Mouse (Mus musculus) megakaryocyte progenitor cell, adult 5-6 weeks (primary cell): ENCODE results near the gene Sort1. TPM values are rescaled to one million over a fixed set of nuclear protein-coding genes. Genes with fewer than 3 reads are reported as not detected.

Source experiments
- ATAC-seq: replicated peaks from 2 replicates; pipeline ENCODE4 v1.8.0; 2016; ENCODE audit warnings: mild to moderate bottlenecking, moderate TSS enrichment, inconsistent platforms; ENCODE audit not compliant: poor library complexity
- total RNA-seq, 2 experiments: library from RNA; stranded (forward) in 1 of 2; stranded (reverse) in 1 of 2; fragments of 157-497, 149-512 nt in 1 of 2; fragments of 200-1000 nt in 1 of 2; gene quantifications; 2 replicates each; pipeline versions ENCODE4 v1.2.3 to v1.2.4; 2015 to 2017

The Sort1 gene
- total RNA-seq, 2 experiments from 2014 or later = 51.2 to 53.8 TPM

- peak; percentile 40; the same call in 1 of the 2 replicates for ATAC-seq
These were observed 10.5 kb downstream of the Sort1 start for GRCm38 (mm10) chr3:108294398-108294797.

GRCm38 (mm10) chr3:108295379-108296219 lies 11.7 kb downstream of the Sort1 start:
- ATAC-seq = peak; percentile 40

GRCm38 (mm10) chr3:108296220-108297049 lies 12.6 kb downstream of the Sort1 start:
- peak; percentile 81 for ATAC-seq

GRCm38 (mm10) chr3:108297050-108297419 lies 13.2 kb downstream of the Sort1 start:
- no peak for ATAC-seq

GRCm38 (mm10) chr3:108297603-108298553 lies 14.0 kb downstream of the Sort1 start:
- ATAC-seq = no peak

GRCm38 (mm10) chr3:108300455-108301030 lies 16.7 kb downstream of the Sort1 start:
- ATAC-seq = no peak

GRCm38 (mm10) chr3:108303683-108304082 lies 19.8 kb downstream of the Sort1 start:
- ATAC-seq = no peak

GRCm38 (mm10) chr3:108304747-108305146 lies 20.9 kb downstream of the Sort1 start:
- ATAC-seq = no peak; the same call in 1 of the 2 replicates

- peak; percentile 55 for ATAC-seq
These were observed 22.5 kb downstream of the Sort1 start for GRCm38 (mm10) chr3:108306387-108306786.

GRCm38 (mm10) chr3:108307485-108307884 lies 23.6 kb downstream of the Sort1 start:
- ATAC-seq = no peak

GRCm38 (mm10) chr3:108310921-108311341 lies 27.0 kb downstream of the Sort1 start:
- no peak for ATAC-seq

- ATAC-seq = no peak
These were observed 27.8 kb downstream of the Sort1 start for GRCm38 (mm10) chr3:108311688-108312087.

- ATAC-seq = no peak
These were observed 28.5 kb downstream of the Sort1 start for GRCm38 (mm10) chr3:108312414-108312813.

- ATAC-seq = no peak
These were observed 29.3 kb downstream of the Sort1 start for GRCm38 (mm10) chr3:108313138-108313537.

GRCm38 (mm10) chr3:108314038-108314675 lies 30.3 kb downstream of the Sort1 start:
- peak; percentile 71 for ATAC-seq

GRCm38 (mm10) chr3:108318517-108318916 lies 34.6 kb downstream of the Sort1 start:
- ATAC-seq = no peak

GRCm38 (mm10) chr3:108321671-108322070 lies 37.8 kb downstream of the Sort1 start:
- ATAC-seq = peak; percentile 30; the same call in 1 of the 2 replicates

- no peak for ATAC-seq
These were observed 38.3 kb downstream of the Sort1 start for GRCm38 (mm10) chr3:108322136-108322535.

- peak; percentile 95 for ATAC-seq
These were observed 39.1 kb downstream of the Sort1 start for GRCm38 (mm10) chr3:108322962-108323361.

- no peak for ATAC-seq
These were observed 41.0 kb downstream of the Sort1 start for GRCm38 (mm10) chr3:108324837-108325236.
